Mouse (Mus musculus): ENCODE results near the gene Trim71.

The Trim71 gene

GRCm38 (mm10) chr9:114486808-114487207 is 77.4 kb downstream of the Trim71 start:
- no peak for DNase-seq (ENCODE audit: low read depth, low spot score)

- DNase-seq (ENCODE audit: low read depth, low spot score), result no peak
Measured at GRCm38 (mm10) chr9:114484771-114485170, 79.4 kb downstream of the Trim71 start.

GRCm38 (mm10) chr9:114480940-114481339 is 83.2 kb downstream of the Trim71 start:
- no peak for DNase-seq (ENCODE audit: low read depth, low spot score)

- no peak for DNase-seq (ENCODE audit: low read depth, low spot score)
Measured at GRCm38 (mm10) chr9:114477019-114477418, 87.2 kb downstream of the Trim71 start.

GRCm38 (mm10) chr9:114471892-114472291 is 92.3 kb downstream of the Trim71 start:
- no peak for DNase-seq (ENCODE audit: low read depth, low spot score)

GRCm38 (mm10) chr9:114468701-114469100 is 95.5 kb downstream of the Trim71 start:
- DNase-seq (ENCODE audit: low read depth, low spot score), result no peak

GRCm38 (mm10) chr9:114468217-114468616 is 96.0 kb downstream of the Trim71 start:
- DNase-seq (ENCODE audit: low read depth, low spot score), result no peak

GRCm38 (mm10) chr9:114466871-114467270 is 97.3 kb downstream of the Trim71 start:
- DNase-seq (ENCODE audit: low read depth, low spot score), result no peak

GRCm38 (mm10) chr9:114465442-114465841 is 98.7 kb downstream of the Trim71 start:
- no peak for DNase-seq (ENCODE audit: low read depth, low spot score)

- DNase-seq (ENCODE audit: low read depth, low spot score), result no peak
Measured at GRCm38 (mm10) chr9:114462569-114462968, 101.6 kb downstream of the Trim71 start.

GRCm38 (mm10) chr9:114458436-114458835 is 105.7 kb downstream of the Trim71 start:
- DNase-seq (ENCODE audit: low read depth, low spot score), result no peak

Measured in WW6 (cell line).